Mouse (Mus musculus): Measurements from ENCODE around the gene Moxd1.

DNA sequence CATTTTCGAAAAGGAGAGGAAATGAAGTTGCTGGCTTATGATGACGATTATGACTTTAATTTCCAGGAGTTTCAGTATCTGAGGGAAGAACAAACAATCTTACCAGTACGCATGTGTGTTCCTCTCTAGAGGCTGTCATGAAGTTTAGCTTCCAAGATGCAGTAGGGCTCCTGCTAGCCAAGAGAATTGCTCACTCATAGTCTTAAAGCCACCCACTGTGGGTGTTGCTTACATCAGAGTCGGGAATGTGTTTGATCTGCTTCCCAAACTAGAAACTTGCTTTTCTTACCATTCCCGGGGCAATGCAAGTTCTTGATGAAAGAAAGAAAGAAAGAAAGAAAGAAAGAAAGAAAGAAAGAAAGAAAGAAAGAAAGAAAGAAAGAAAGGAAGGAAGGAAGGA is 59.3 kb downstream of the Moxd1 start:
- no peak for TF ChIP-seq CTCF (conservative IDR thresholded peaks at IDR 0.05; ENCODE audit: insufficient read depth, insufficient read length, low read depth, low read length)
- TF ChIP-seq POLR2A (IDR thresholded peaks at IDR 0.05; ENCODE audit: low read depth, low read length), result no peak
